Mouse (Mus musculus) gastrocnemius, postnatal 10 days (tissue): ENCODE measurements around the gene Dnttip1. TPM values are rescaled to one million over a fixed set of nuclear protein-coding genes. Genes with fewer than 3 reads are reported as not detected.

Source experiments
- DNase-seq: peaks from one replicate; pipeline ENCODE4 v3.0.0; 2021; ENCODE audit warnings: mixed read lengths
- total RNA-seq, 2 experiments: library from RNA; stranded (reverse); gene quantifications; 2 replicates each; pipeline ENCODE4 v1.2.3; 2021

Gene Dnttip1
- total RNA-seq, 2 experiments from 2014 or later = 27.4 to 31.9 TPM

- DNase-seq = no peak
Measured at GRCm38 (mm10) chr2:164754105-164754504, 8.3 kb downstream of the Dnttip1 start.

- DNase-seq = no peak
Measured at GRCm38 (mm10) chr2:164754800-164755199, 9.0 kb downstream of the Dnttip1 start.

GRCm38 (mm10) chr2:164757841-164758240, 12.1 kb downstream of the Dnttip1 start:
- no peak for DNase-seq

- DNase-seq = no peak
Measured at GRCm38 (mm10) chr2:164758692-164759091, 12.9 kb downstream of the Dnttip1 start.

- DNase-seq = no peak
Measured at GRCm38 (mm10) chr2:164760059-164760833, 14.5 kb downstream of the Dnttip1 start.

GRCm38 (mm10) chr2:164761502-164761901, 15.7 kb downstream of the Dnttip1 start:
- no peak for DNase-seq

GRCm38 (mm10) chr2:164761971-164762370, 16.2 kb downstream of the Dnttip1 start:
- no peak for DNase-seq

GRCm38 (mm10) chr2:164762593-164762992, 16.8 kb downstream of the Dnttip1 start:
- DNase-seq = no peak

GRCm38 (mm10) chr2:164765841-164766240, 20.1 kb downstream of the Dnttip1 start:
- no peak for DNase-seq

- DNase-seq = no peak
Measured at GRCm38 (mm10) chr2:164767812-164768540, 22.2 kb downstream of the Dnttip1 start.

- peak; percentile 94 for DNase-seq
Measured at GRCm38 (mm10) chr2:164769258-164770037, 23.7 kb downstream of the Dnttip1 start, which contains the start of gene Ube2c. Ube2c (plus strand) TSS chr2:164769898.

GRCm38 (mm10) chr2:164770279-164770678, 24.5 kb downstream of the Dnttip1 start:
- no peak for DNase-seq

GRCm38 (mm10) chr2:164771123-164771522, 25.3 kb downstream of the Dnttip1 start:
- DNase-seq = no peak

- no peak for DNase-seq
Measured at GRCm38 (mm10) chr2:164773229-164773988, 27.6 kb downstream of the Dnttip1 start.

- DNase-seq = no peak
Measured at GRCm38 (mm10) chr2:164773989-164774364, 28.2 kb downstream of the Dnttip1 start.

GRCm38 (mm10) chr2:164776130-164776529, 30.3 kb downstream of the Dnttip1 start:
- DNase-seq = no peak

GRCm38 (mm10) chr2:164776801-164777200, 31.0 kb downstream of the Dnttip1 start:
- DNase-seq = no peak

GRCm38 (mm10) chr2:164777246-164778014, 31.6 kb downstream of the Dnttip1 start:
- no peak for DNase-seq

- DNase-seq = no peak
Measured at GRCm38 (mm10) chr2:164778015-164778287, 32.2 kb downstream of the Dnttip1 start.

- peak; percentile 52 for DNase-seq
Measured at GRCm38 (mm10) chr2:164778809-164779208, 33.0 kb downstream of the Dnttip1 start.

GRCm38 (mm10) chr2:164779481-164780086, 33.8 kb downstream of the Dnttip1 start, which contains the start of gene Tnnc2:
Tnnc2 (minus strand) TSS chr2:164779967.
- peak; percentile 59 for DNase-seq
